Mouse (Mus musculus): Measurements from ENCODE around the gene Med27. TPM values are rescaled to one million over a fixed set of nuclear protein-coding genes. Genes with fewer than 3 reads are reported as not detected.

Med27 gene
- polyA plus RNA-seq, 1 experiment from 2014 or later, result 16.9 TPM

DNA sequence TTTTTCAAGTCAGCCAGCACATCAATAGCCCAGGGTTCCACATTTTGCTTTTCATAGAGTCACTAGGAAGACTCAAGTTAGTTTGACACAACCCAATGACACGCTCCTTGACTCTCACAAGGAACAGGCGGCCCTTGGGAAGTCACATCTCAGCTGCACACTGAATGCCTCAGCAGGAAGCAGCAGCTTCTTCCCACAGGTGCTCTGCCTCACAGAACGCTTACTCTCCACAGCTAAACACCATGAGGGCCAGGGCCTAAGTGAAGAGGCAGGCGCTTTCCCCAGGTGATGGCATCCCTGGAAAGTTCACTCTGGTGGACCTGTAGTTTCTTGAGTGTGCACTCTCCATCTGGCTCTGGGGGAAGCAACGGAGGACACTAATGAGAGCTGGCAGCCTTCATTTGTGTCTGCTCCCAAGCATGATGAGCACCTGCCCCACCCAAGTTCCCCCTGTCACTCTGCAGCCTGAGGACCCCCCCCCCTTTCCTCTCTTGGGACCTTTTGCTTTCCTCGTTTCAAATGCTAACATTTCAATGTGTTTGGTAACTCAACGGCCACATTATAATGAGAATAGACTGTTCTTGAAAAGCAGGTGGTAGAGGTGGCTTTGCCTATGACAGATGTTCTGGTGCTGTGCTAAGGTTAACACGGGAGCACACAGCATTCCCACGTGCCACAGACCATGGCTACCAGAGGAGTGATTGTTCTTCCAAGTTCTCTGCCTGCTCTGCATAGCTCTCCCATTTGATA, 154.2 kb downstream of the Med27 start:
- H3K27ac ChIP-seq (replicated peaks), result no peak overlapping the region
- no peaks in the 10 kb centered on the region for H3K27me3 ChIP-seq
- H3K4me3 ChIP-seq (replicated peaks), result no peak overlapping the region
- ATAC-seq (ENCODE audit: insufficient read depth), result no peak
- H3K9me3 ChIP-seq (replicated peaks), result no peaks in the 10 kb centered on the region
- no peaks in the 10 kb centered on the region for H3K36me3 ChIP-seq (replicated peaks)
- 74% methylated on average over 9 of the region's 9 CpGs for WGBS (ENCODE audit: insufficient replicate concordance)
- H3K4me1 ChIP-seq (replicated peaks), result no peaks in the 10 kb centered on the region
- no peak overlapping the region for H3K9ac ChIP-seq
- H3K4me2 ChIP-seq, result no peak overlapping the region

- no peak overlapping the region for H3K4me2 ChIP-seq
- no peaks in the 10 kb centered on the region for H3K36me3 ChIP-seq (replicated peaks)
- H3K27me3 ChIP-seq, result no peaks in the 10 kb centered on the region
- no peaks in the 10 kb centered on the region for H3K4me1 ChIP-seq (replicated peaks)
- WGBS (ENCODE audit: insufficient replicate concordance), result 67% methylated on average over 4 of the region's 4 CpGs
- no peak overlapping the region for H3K27ac ChIP-seq (replicated peaks)
- no peak overlapping the region for H3K9ac ChIP-seq
- no peak for ATAC-seq (ENCODE audit: insufficient read depth)
- H3K4me3 ChIP-seq (replicated peaks), result no peak overlapping the region
- no peaks in the 10 kb centered on the region for H3K9me3 ChIP-seq (replicated peaks)
Observed at GRCm38 (mm10) chr2:29501381-29501780, 154.8 kb downstream of the Med27 start.

DNA sequence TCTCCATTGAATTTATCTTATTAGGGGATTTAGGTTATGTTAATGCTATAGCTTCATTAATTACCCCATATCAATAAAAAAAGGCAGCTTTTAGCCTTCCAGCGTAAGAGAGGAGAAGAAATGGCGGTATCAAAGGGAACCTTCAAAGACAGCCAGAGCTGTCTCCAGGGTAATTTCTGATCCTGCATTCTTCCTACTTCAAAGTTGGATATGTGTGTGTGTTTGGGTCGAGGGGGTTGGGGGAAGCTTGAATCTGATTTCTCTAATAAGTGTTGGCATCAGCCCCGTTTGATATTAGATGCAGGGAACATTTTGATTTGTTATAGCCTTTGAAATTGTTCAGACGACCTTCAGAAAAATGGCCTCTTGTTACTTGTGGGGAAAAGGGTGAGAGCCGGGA, 158.2 kb downstream of the Med27 start:
- no peaks in the 10 kb centered on the region for H3K9me3 ChIP-seq (replicated peaks)
- no peaks in the 10 kb centered on the region for H3K36me3 ChIP-seq (replicated peaks)
- no peak for ATAC-seq (ENCODE audit: insufficient read depth)
- no peak overlapping the region for H3K4me3 ChIP-seq (replicated peaks)
- 65% methylated on average over 6 of the region's 6 CpGs for WGBS (ENCODE audit: insufficient replicate concordance)
- no peak overlapping the region for H3K4me2 ChIP-seq
- H3K27ac ChIP-seq (replicated peaks), result no peak overlapping the region
- H3K27me3 ChIP-seq, result no peaks in the 10 kb centered on the region
- no peak overlapping the region for H3K9ac ChIP-seq
- no peaks in the 10 kb centered on the region for H3K4me1 ChIP-seq (replicated peaks)

DNA sequence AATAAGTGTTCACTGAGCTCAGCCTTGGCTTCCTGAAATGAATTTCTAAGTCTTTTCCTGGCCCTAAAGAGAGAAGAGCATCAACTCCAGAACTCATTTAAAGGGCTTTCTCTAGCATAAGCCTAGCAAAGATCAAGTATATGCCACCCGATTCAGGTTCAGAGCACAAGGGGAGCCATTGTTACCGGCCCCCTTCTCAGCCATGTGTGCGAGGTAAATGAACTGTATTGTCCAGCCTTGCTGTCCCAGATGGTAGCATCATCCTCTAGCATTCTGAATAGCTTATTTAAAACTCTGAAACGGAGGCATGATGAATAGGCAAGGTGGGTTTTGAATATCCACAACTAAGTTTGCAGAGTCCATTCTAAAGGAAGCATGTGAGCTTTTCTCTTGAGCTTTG, 159.8 kb downstream of the Med27 start:
- no peak overlapping the region for H3K27ac ChIP-seq (replicated peaks)
- H3K9ac ChIP-seq, result no peak overlapping the region
- no peak overlapping the region for H3K4me3 ChIP-seq (replicated peaks)
- no peak for ATAC-seq (ENCODE audit: insufficient read depth)
- no peaks in the 10 kb centered on the region for H3K36me3 ChIP-seq (replicated peaks)
- WGBS (ENCODE audit: insufficient replicate concordance), result 59% methylated on average over 4 of the region's 4 CpGs
- H3K9me3 ChIP-seq (replicated peaks), result no peaks in the 10 kb centered on the region
- no peak overlapping the region for H3K4me2 ChIP-seq
- H3K4me1 ChIP-seq (replicated peaks), result no peaks in the 10 kb centered on the region
- H3K27me3 ChIP-seq, result no peaks in the 10 kb centered on the region

DNA sequence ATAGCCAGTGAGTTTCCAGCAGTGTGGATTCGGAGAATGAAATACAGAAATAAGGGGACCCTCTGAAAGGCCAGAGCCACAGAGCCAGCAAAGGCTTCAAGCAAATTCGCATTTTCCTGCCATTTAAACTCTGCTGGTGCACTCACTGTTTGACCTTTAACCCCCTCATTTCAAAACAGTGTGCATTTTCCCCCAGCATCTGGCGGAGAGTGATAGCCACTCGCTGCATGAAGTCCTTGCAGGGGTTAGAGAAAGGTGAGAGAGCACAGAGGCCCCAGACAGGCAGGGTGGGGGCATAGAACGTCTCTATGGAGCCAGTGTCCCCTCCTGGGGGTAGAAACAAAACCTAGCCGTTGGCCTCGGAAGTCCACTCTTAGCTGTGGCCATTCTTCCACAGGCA, 166.5 kb downstream of the Med27 start:
- H3K27ac ChIP-seq (replicated peaks), result no peak overlapping the region
- H3K9ac ChIP-seq, result no peak overlapping the region
- no peaks in the 10 kb centered on the region; the same call in 1 of the 2 replicates for H3K4me1 ChIP-seq (replicated peaks)
- 56% methylated on average over 7 of the region's 7 CpGs for WGBS (ENCODE audit: insufficient replicate concordance)
- H3K27me3 ChIP-seq, result no peaks in the 10 kb centered on the region
- ATAC-seq (ENCODE audit: insufficient read depth), result no peak
- H3K4me2 ChIP-seq, result no peak overlapping the region
- H3K4me3 ChIP-seq (replicated peaks), result no peak overlapping the region
- H3K36me3 ChIP-seq (replicated peaks), result no peaks in the 10 kb centered on the region
- no peaks in the 10 kb centered on the region for H3K9me3 ChIP-seq (replicated peaks)

DNA sequence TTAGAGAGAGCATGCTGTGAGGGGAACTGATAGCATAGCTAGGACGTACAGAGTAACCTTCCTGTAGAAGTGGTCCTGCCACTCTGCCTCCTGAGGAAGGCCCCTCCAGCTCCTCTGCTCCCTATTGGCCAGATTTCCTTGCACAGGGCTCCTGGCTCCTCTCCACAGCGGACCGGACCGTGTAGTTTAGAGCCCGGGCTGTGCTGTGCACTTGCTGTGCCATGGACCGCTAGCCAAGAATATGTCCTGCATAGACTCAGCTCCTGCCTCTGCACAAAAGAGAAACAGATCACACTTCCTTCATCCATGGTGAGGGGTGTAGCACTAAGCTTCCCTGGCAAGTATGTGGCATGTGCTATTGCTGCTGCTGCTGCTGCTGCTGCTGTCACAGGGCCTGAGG, 168.2 kb downstream of the Med27 start:
- Histone ChIP-seq H3K4me2 (no peak overlapping the region), H3K9me3 (replicated peaks) (no peaks in the 10 kb centered on the region), H3K27me3 (no peaks in the 10 kb centered on the region), H3K4me3 (replicated peaks) (no peak overlapping the region), H3K36me3 (replicated peaks) (no peaks in the 10 kb centered on the region), H3K4me1 (replicated peaks) (no peaks in the 10 kb centered on the region; the same call in 1 of the 2 replicates), H3K9ac (no peak overlapping the region), H3K27ac (replicated peaks) (no peak overlapping the region)
- ATAC-seq (ENCODE audit: insufficient read depth), result no peak
- 80% methylated on average over 6 of the region's 6 CpGs for WGBS (ENCODE audit: insufficient replicate concordance)

DNA sequence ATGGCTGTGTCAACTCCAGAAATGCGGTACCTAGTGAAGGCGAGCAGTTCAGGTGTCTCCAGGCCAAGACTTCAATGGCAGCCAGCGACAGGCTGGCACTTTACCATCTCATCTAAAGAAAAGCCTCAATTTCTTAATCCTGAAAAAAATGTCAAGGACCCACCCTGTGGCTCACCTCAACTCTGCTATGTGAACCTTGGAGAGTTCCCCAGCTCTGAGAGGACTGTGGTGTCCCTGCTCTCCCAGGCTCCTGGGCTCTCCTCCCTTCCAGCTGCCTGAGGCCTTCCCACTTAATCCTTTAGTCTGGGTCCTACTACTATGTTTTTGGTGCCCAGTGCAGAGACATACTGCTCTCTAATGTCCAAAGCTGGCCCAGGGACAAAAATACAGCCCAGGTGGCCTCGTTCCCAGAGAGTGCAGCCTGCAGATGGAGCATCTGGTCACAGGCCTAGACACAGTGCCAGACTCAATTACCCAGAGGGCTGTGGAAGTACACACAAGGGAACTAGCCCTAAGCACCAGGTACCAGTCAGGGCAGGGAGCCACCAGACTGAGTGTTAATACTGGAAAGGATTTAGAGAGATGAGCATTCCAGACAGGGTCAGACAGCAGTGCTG, 169.3 kb downstream of the Med27 start:
- WGBS (ENCODE audit: insufficient replicate concordance), result 66% methylated on average over 4 of the region's 4 CpGs
- H3K9ac ChIP-seq, result no peak overlapping the region
- no peaks in the 10 kb centered on the region for H3K27me3 ChIP-seq
- no peak overlapping the region for H3K4me2 ChIP-seq
- no peak overlapping the region for H3K27ac ChIP-seq (replicated peaks)
- H3K9me3 ChIP-seq (replicated peaks), result no peaks in the 10 kb centered on the region
- no peaks in the 10 kb centered on the region; the same call in 1 of the 2 replicates for H3K4me1 ChIP-seq (replicated peaks)
- ATAC-seq (ENCODE audit: insufficient read depth), result no peak
- H3K4me3 ChIP-seq (replicated peaks), result no peak overlapping the region
- H3K36me3 ChIP-seq (replicated peaks), result no peaks in the 10 kb centered on the region

DNA sequence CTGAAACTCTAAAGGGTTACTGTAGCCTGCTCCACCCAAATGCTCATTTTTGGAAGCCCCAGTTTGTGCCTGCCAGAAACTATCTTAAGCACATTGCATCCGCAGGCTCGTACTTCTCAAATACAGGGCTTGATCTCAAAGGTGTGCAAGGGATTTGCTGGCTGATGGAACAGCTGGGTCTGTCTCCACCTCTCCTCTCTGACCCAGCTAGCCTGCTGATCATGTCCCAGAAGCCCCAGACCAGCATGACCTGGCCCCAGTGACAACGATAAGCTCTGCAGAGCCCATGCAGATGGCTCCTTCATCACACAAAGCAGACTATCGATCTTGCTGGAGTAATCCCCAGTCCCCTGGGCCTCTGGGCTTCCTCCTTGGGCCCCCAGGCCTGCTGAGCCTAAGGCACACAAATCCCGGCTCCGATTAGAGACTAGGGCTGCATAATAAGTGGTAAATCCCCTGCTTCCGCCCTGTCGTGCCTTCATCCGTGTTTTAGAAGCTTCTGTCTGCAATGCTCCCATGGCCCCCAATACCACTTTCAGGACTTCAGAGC, 170.1 kb downstream of the Med27 start:
- no peak overlapping the region for H3K4me3 ChIP-seq (replicated peaks)
- no peak overlapping the region for H3K27ac ChIP-seq (replicated peaks)
- H3K36me3 ChIP-seq (replicated peaks), result no peaks in the 10 kb centered on the region
- no peaks in the 10 kb centered on the region; the same call in 1 of the 2 replicates for H3K4me1 ChIP-seq (replicated peaks)
- H3K9ac ChIP-seq, result no peak overlapping the region
- no peak for ATAC-seq (ENCODE audit: insufficient read depth)
- no peaks in the 10 kb centered on the region for H3K27me3 ChIP-seq
- 59% methylated on average over 9 of the region's 9 CpGs for WGBS (ENCODE audit: insufficient replicate concordance)
- no peak overlapping the region for H3K4me2 ChIP-seq
- H3K9me3 ChIP-seq (replicated peaks), result no peaks in the 10 kb centered on the region

DNA sequence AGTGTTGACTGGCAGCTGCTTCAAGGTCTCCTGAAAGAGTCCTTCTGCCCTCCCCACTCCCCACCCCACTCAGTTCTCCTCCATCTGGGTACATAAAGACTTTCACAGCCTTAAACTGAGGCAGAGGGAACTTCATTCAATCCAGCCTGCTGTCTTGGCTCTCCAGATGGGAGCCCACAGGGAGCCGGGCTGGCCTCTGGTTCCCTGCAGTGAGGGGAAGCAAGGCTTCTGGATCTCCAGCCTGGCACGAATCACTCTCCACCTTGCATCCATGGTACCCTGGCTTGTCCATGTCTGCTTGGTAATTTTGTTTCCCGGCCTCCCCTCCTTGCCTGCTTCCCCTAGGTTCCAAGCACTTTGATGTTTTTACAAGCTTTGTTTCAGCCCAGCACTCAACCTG, 172.8 kb downstream of the Med27 start:
- Histone ChIP-seq H3K9me3 (replicated peaks) (no peaks in the 10 kb centered on the region), H3K4me2 (no peak overlapping the region), H3K36me3 (replicated peaks) (no peaks in the 10 kb centered on the region), H3K4me1 (replicated peaks) (no peaks in the 10 kb centered on the region), H3K27ac (replicated peaks) (no peak overlapping the region), H3K4me3 (replicated peaks) (no peak overlapping the region), H3K9ac (no peak overlapping the region), H3K27me3 (no peaks in the 10 kb centered on the region)
- no peak for ATAC-seq (ENCODE audit: insufficient read depth)
- 57% methylated on average over 3 of the region's 3 CpGs for WGBS (ENCODE audit: insufficient replicate concordance)

- H3K27me3 ChIP-seq, result no peaks in the 10 kb centered on the region
- no peak overlapping the region for H3K4me2 ChIP-seq
- H3K9me3 ChIP-seq (replicated peaks), result no peaks in the 10 kb centered on the region
- no peaks in the 10 kb centered on the region for H3K4me1 ChIP-seq (replicated peaks)
- ATAC-seq (ENCODE audit: insufficient read depth), result no peak
- H3K27ac ChIP-seq (replicated peaks), result no peak overlapping the region
- H3K4me3 ChIP-seq (replicated peaks), result no peak overlapping the region
- H3K9ac ChIP-seq, result no peak overlapping the region
- 72% methylated on average over 6 of the region's 6 CpGs for WGBS (ENCODE audit: insufficient replicate concordance)
- H3K36me3 ChIP-seq (replicated peaks), result no peaks in the 10 kb centered on the region
Observed at GRCm38 (mm10) chr2:29520206-29520605, 173.6 kb downstream of the Med27 start.

DNA sequence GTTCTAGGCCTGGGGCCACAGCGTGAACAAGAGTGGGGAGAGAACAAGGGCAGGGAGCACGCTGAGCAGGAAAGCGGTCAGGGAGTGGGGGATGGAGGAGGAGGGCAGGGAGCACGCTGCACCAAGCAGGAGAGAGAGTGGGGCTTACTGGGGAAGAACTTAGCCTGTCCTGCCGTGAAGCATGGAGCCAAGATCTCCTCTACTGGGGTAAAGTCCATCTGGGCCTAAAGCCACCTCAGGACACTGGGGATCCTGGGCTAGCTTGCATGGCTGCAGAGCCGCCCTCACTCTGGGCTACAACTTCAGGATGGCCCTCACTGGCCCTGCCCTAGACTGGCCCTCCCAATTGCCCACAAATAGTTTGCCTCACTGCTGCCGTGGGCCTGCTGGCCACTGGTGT, 174.9 kb downstream of the Med27 start:
- no peak for ATAC-seq (ENCODE audit: insufficient read depth)
- WGBS (ENCODE audit: insufficient replicate concordance), result 68% methylated on average over 7 of the region's 7 CpGs
- H3K9me3 ChIP-seq (replicated peaks), result no peaks in the 10 kb centered on the region
- H3K27me3 ChIP-seq, result no peaks in the 10 kb centered on the region
- H3K4me3 ChIP-seq (replicated peaks), result no peak overlapping the region
- H3K4me2 ChIP-seq, result no peak overlapping the region
- no peak overlapping the region for H3K9ac ChIP-seq
- no peaks in the 10 kb centered on the region for H3K36me3 ChIP-seq (replicated peaks)
- no peaks in the 10 kb centered on the region for H3K4me1 ChIP-seq (replicated peaks)
- no peak overlapping the region for H3K27ac ChIP-seq (replicated peaks)
